Mouse (Mus musculus): Measurements from ENCODE around the gene Lonp2. TPM values are rescaled to one million over a fixed set of nuclear protein-coding genes. Genes with fewer than 3 reads are reported as not detected.

The Lonp2 gene
- polyA plus RNA-seq, 1 experiment from 2014 or later = 55.6 TPM

DNA sequence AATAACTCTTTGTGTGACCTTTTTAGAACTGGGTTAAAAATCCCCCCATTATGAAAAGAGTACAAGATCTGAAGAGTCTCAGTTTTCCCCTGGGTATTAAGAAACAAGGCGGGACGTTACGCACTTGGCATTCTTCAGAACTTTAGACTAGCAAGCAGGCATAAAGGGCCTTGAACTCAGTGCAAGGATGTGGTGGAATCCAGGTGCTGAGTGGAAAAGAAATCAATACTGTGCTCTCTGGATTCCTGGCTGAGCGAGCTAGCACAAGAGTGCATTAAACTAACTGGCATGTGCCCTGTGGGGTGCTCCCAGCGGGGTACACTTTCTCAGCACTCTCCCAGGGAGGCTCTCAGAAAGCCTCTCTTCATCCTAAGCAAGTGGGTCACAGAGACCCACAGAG, 139.0 kb downstream of the Lonp2 start:
- no peak for ATAC-seq (ENCODE audit: borderline replicate concordance, extremely low read depth, low FRiP score, low TSS enrichment)
- peaks cover 27% of the 10 kb centered on the region for H3K4me1 ChIP-seq
- H3K4me3 ChIP-seq = no peak overlapping the region
- no peaks in the 10 kb centered on the region for H3K36me3 ChIP-seq
- H3K9me3 ChIP-seq = no peaks in the 10 kb centered on the region
- no peak overlapping the region for H3K9ac ChIP-seq
- no peak overlapping the region for H3K27ac ChIP-seq
- WGBS = 61% methylated on average over 5 of the region's 5 CpGs
- H3K4me2 ChIP-seq = no peak overlapping the region
- H3K27me3 ChIP-seq = no peaks in the 10 kb centered on the region

DNA sequence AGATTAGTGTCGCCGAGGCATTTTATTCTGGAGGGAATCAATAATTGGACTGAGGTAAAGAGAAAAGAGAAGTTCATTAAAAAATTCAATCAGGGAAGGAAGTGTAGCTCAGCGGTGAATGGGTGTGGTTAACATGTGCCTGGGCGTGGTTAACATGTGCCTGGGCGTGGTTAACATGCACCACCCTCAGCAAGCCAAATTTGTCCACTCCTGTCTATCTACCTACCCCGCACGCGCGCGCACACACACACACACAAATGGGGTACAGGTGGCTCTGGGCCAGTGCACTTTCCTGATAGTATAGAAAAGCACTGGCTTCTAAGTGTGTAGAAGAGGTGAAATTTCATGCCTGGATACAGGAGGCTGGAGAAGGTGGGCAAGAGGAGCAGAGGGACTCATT, 141.3 kb downstream of the Lonp2 start:
- 86% methylated on average over 10 of the region's 10 CpGs for WGBS
- H3K4me3 ChIP-seq = no peak overlapping the region
- H3K9ac ChIP-seq = no peak overlapping the region
- H3K27me3 ChIP-seq = no peaks in the 10 kb centered on the region
- H3K4me1 ChIP-seq = peaks cover 12% of the 10 kb centered on the region; the same call in 1 of the 2 replicates
- no peak for ATAC-seq (ENCODE audit: borderline replicate concordance, extremely low read depth, low FRiP score, low TSS enrichment)
- no peaks in the 10 kb centered on the region for H3K36me3 ChIP-seq
- H3K27ac ChIP-seq = no peak overlapping the region
- H3K9me3 ChIP-seq = no peaks in the 10 kb centered on the region
- H3K4me2 ChIP-seq = no peak overlapping the region

DNA sequence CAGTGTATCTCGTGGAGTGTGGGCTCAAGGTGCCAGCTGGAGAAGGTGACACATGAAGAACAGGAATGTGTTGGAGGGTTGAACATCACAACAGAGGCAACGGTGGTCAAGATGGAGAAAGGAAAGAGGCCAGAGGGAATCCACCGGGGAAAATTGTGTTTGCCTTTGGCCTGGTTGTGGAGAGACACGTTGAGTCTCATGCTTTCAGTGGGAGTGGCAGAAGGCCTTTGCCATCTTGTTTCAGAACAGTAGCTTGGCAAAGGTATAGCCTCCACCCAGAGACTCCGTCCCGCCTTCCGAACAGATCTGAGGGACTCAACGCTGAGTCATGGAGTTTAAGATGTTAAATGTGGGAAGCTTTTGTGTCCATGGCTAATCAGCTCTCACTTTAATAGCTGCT, 141.8 kb downstream of the Lonp2 start:
- Histone ChIP-seq H3K36me3 (no peaks in the 10 kb centered on the region), H3K9ac (no peak overlapping the region), H3K27ac (no peak overlapping the region), H3K4me1 (peaks cover 10% of the 10 kb centered on the region; the same call in 1 of the 2 replicates), H3K4me2 (no peak overlapping the region), H3K4me3 (no peak overlapping the region), H3K27me3 (no peaks in the 10 kb centered on the region), H3K9me3 (no peaks in the 10 kb centered on the region)
- ATAC-seq (ENCODE audit: borderline replicate concordance, extremely low read depth, low FRiP score, low TSS enrichment) = no peak
- 85% methylated on average over 8 of the region's 8 CpGs for WGBS

DNA sequence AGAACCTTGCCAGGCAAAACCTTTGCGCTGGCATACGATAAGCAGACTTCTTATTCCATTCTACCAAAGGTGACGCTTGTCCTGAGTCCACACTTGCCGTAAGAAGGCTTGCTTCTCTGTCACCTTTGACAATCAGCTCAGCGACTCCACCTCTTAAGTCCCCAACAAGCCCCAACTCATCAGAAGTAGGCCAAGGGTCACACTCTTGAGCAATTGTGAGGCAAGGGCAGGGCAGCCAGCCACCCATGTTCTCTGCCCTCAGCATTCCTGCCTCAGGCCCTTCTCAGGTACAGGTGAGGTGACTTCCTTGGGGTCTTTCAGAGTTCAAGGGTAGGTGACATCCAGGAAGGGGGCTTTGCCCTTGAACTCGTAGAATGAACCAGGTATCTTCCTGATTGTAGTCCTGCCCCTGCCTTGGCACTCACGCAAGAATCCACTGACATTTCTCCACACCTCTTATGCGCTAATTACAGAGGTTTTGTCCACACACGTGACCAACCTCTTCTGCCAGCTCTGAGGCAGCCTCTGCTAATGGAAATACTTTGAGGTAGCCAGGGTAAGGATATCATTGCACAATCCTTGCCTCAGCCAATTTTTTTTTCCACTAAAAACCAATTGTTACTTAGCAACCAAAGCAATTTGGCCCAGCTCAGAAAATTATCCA, 142.8 kb downstream of the Lonp2 start:
- Histone ChIP-seq H3K9me3 (no peaks in the 10 kb centered on the region), H3K4me2 (no peak overlapping the region), H3K36me3 (no peaks in the 10 kb centered on the region), H3K4me1 (peaks cover 7% of the 10 kb centered on the region; the same call in 1 of the 2 replicates), H3K9ac (no peak overlapping the region), H3K4me3 (no peak overlapping the region), H3K27me3 (no peaks in the 10 kb centered on the region), H3K27ac (no peak overlapping the region)
- peak; percentile 53 for ATAC-seq (ENCODE audit: borderline replicate concordance, extremely low read depth, low FRiP score, low TSS enrichment)
- 72% methylated on average over 9 of the region's 9 CpGs for whole genome bisulfite sequencing

DNA sequence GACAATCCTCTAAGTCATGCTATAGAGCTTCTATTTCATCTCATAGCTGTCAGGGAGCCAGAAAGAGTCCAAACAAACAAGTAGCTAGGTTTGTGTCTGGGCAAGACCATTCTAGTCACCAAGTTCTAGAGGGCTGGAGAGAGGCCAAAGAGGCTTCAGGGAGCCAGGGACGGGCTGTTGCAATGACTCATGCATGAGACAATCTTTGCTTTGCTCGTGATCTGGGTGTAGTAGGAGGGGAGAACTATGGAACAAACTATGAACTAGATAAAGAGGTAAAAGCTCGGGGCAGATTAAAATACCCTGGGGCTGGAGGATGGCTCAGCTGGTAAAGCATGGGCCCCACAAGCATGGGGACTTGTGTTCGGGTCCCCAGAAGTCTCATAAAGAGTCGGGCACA, 144.7 kb downstream of the Lonp2 start:
- H3K36me3 ChIP-seq = no peaks in the 10 kb centered on the region

DNA sequence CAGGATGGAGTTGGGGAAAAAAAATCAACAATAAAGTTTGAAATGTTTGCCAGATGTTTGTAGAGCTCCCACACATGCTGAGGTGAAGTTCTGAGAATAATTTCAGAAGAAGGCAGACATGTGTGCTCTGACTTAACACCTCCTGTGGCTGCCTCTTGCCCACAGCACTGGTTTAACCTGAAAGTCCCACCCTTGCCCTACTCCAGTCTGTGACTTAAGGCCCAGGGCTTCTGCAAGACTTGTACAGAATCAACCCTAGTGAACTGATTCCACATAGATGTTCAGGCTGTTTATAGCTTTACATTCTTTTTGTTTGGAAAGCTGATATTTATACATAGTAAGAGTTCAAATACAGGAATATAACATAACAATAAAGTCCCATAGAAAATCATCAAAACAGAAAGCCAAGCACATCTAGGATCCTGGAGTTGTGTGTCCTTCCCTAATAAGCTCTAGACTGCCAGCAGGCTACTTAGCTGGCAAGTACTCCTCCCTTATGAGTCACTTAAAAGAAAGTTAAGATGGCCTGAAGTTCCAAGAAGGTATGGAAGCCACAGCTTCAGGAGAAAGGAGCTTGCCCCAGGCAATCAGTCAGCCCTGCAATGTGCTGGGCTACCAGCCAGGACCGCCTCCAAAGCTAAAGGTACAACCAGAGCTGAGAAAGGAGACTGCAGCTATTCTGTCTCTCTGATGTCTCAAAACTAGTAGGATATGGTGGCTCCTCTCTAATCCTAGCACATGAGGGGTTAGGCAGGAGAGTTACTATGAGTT, 146.3 kb downstream of the Lonp2 start:
- Histone ChIP-seq H3K4me2 (no peak overlapping the region), H3K27me3 (no peaks in the 10 kb centered on the region), H3K4me3 (no peak overlapping the region), H3K9me3 (no peaks in the 10 kb centered on the region), H3K4me1 (peaks cover 7% of the 10 kb centered on the region; the same call in 1 of the 2 replicates), H3K36me3 (no peaks in the 10 kb centered on the region), H3K27ac (no peak overlapping the region), H3K9ac (no peak overlapping the region)
- no peak for ATAC-seq (ENCODE audit: borderline replicate concordance, extremely low read depth, low FRiP score, low TSS enrichment)
- WGBS = 71% methylated on average over 1 of the region's 1 CpGs

More for the DNA sequence above, 144.7 kb downstream of the Lonp2 start:
- H3K9me3 ChIP-seq = no peaks in the 10 kb centered on the region
- H3K4me1 ChIP-seq = peaks cover 7% of the 10 kb centered on the region; the same call in 1 of the 2 replicates
- H3K4me2 ChIP-seq = no peak overlapping the region
- no peaks in the 10 kb centered on the region for H3K27me3 ChIP-seq
- ATAC-seq (ENCODE audit: borderline replicate concordance, extremely low read depth, low FRiP score, low TSS enrichment) = peak; percentile 29; the same call in 1 of the 2 replicates
- H3K9ac ChIP-seq = no peak overlapping the region
- H3K27ac ChIP-seq = no peak overlapping the region
- H3K4me3 ChIP-seq = no peak overlapping the region
- WGBS = 56% methylated on average over 5 of the region's 5 CpGs

Small RNAs within 50 kb of the gene (microRNA-seq; reads per million reads assigned to microRNA genes)
- not detected for gene Gm44348

Other genes starting within 250 kb of the Lonp2 start
- 0.20 and 0.24 TPM in 2 replicates for gene Abcc12, start 43.4 kb upstream of the Lonp2 start, polyA plus RNA-seq (2015; fragmentation: Nextera tagmentation; extraction: Ambion mirVana)
- 4.0 and 5.0 TPM in 2 replicates for gene Gm10638, start 121.7 kb downstream of the Lonp2 start, polyA plus RNA-seq (2015; fragmentation: Nextera tagmentation; extraction: Ambion mirVana)
- gene Siah1a, start 121.9 kb downstream of the Lonp2 start, polyA plus RNA-seq (2015; fragmentation: Nextera tagmentation; extraction: Ambion mirVana) = 49.9 and 50.8 TPM in 2 replicates

Measured in lung, embryonic 15.5 days (tissue).